Mouse (Mus musculus) spleen, adult 2 months (tissue): ENCODE data around the gene Mapkapk5.

Source experiments
- CTCF ChIP-seq: fragments of 200-500 bp; IDR thresholded peaks from 2 replicates; pipeline ENCODE4 v1.5.1; 2011; ENCODE audit warnings: mild to moderate bottlenecking, inconsistent platforms; ENCODE audit not compliant: insufficient read depth, insufficient read length, insufficient replicate concordance; ENCODE audit errors: extremely low read depth
- POLR2A ChIP-seq: fragments of 200-500 bp; IDR thresholded peaks from 2 replicates; pipeline ENCODE4 v1.6.1; 2011; ENCODE audit warnings: low read depth, low read length, inconsistent platforms

- TF ChIP-seq CTCF = no peak
- TF ChIP-seq POLR2A = no peak
Measured at GRCm38 (mm10) chr5:121534521-121534920, 11.2 kb downstream of the Mapkapk5 start.
